Comparison of ENCODE assay signal across 20 mouse cellular contexts in genomic region chr9:71753981-71754380, GRCm38 (mm10). TPM values are rescaled to one million over a fixed set of nuclear protein-coding genes. Genes with fewer than 3 reads are reported as not detected.
A peak's percentile ranks its signal among the peaks of the same experiment; 100 is the strongest.
DNase-seq lines count a peak whose midpoint lies in the region; ATAC-seq and TF ChIP-seq lines count a peak whose summit lies in the region.
"Had no signal": no experiment of that assay in that cellular context is flagged by ENCODE, and none has a peak within 500 bp of the region (broad histone marks: within the 10 kb centered on the region; RNA-seq: fewer than 3 reads in every experiment).

No protein-coding gene starts in this region.

- no peaks in the 10 kb centered on the region for H3K36me3 ChIP-seq in lung, embryonic 14.5 days (ENCODE audit: insufficient read depth)
- no peaks in the 10 kb centered on the region for H3K36me3 ChIP-seq in embryonic facial prominence, embryonic 11.5 days (replicated peaks; ENCODE audit: control insufficient read depth, insufficient read depth, low read depth, low read length)
- no peaks in the 10 kb centered on the region for H3K36me3 ChIP-seq in limb, embryonic 12.5 days
- H3K36me3 ChIP-seq: forebrain, embryonic 12.5 days; kidney, embryonic 15.5 days had no signal

- H3K27ac ChIP-seq in lung, embryonic 14.5 days (ENCODE audit: low read depth) = peak overlapping the region; percentile 27; the same call in 1 of the 2 replicates
- peak overlapping the region; percentile 1; the same call in 1 of the 2 replicates for H3K27ac ChIP-seq in embryonic facial prominence, embryonic 11.5 days (replicated peaks; ENCODE audit: low read depth, low read length)
- H3K27ac ChIP-seq in limb, embryonic 12.5 days = peak overlapping the region; percentile 84
- no peak overlapping the region for H3K27ac ChIP-seq in cerebellum, adult 2 months (ENCODE audit: insufficient read depth, low read length)
- H3K27ac ChIP-seq: forebrain, embryonic 12.5 days; heart, adult 2 months; hindbrain, embryonic 14.5 days; stomach, postnatal 0 days had no signal

- no peaks in the 10 kb centered on the region for H3K27me3 ChIP-seq in lung, embryonic 14.5 days (ENCODE audit: insufficient read depth, low read length)
- no peaks in the 10 kb centered on the region for H3K27me3 ChIP-seq in embryonic facial prominence, embryonic 11.5 days (ENCODE audit: control insufficient read depth, insufficient read depth, low read length)
- no peaks in the 10 kb centered on the region for H3K27me3 ChIP-seq in limb, embryonic 12.5 days
- no peaks in the 10 kb centered on the region for H3K27me3 ChIP-seq in cerebellum, adult 2 months (ENCODE audit: control insufficient read depth, insufficient read depth, low read length)
- H3K27me3 ChIP-seq: kidney, embryonic 15.5 days had no signal

- H3K4me3 ChIP-seq in lung, embryonic 14.5 days (ENCODE audit: low read depth, low read length) = no peak overlapping the region
- no peak overlapping the region for H3K4me3 ChIP-seq in embryonic facial prominence, embryonic 11.5 days (ENCODE audit: low read depth, low read length)
- no peak overlapping the region for H3K4me3 ChIP-seq in limb, embryonic 12.5 days (replicated peaks)
- H3K4me3 ChIP-seq in cerebellum, adult 2 months (replicated peaks; ENCODE audit: insufficient read depth, low read depth, low read length) = no peak overlapping the region
- H3K4me3 ChIP-seq: forebrain, embryonic 12.5 days; heart, adult 2 months; kidney, embryonic 15.5 days had no signal

- WGBS in lung, embryonic 14.5 days = 40% methylated on average over 4 of the region's 4 CpGs
- 47% methylated on average over 4 of the region's 4 CpGs for WGBS in embryonic facial prominence, embryonic 11.5 days
- WGBS in limb, embryonic 12.5 days = 39% methylated on average over 4 of the region's 4 CpGs
- WGBS in cerebellum, adult 2 months = 60% methylated on average over 4 of the region's 4 CpGs

- no peak overlapping the region for H3K9ac ChIP-seq in lung, embryonic 14.5 days
- no peak overlapping the region for H3K9ac ChIP-seq in embryonic facial prominence, embryonic 11.5 days (replicated peaks; ENCODE audit: low read length)
- H3K9ac ChIP-seq in limb, embryonic 12.5 days (replicated peaks) = no peak overlapping the region
- H3K9ac ChIP-seq: forebrain, embryonic 12.5 days; hindbrain, embryonic 14.5 days; kidney, embryonic 15.5 days had no signal

- DNase-seq in heart, adult 11 months = peak; percentile 90
- no peak for DNase-seq in heart, adult 8-10 months (ENCODE audit: low spot score)
- DNase-seq in lung, embryonic 14.5 days = no peak
- no peak for DNase-seq in lung, postnatal 14 days
- DNase-seq in embryonic facial prominence, embryonic 11.5 days (ENCODE audit: low spot score) = no peak
- no peak for DNase-seq in right cerebral cortex, adult 18-20 months
- no peak for DNase-seq in cerebellum, adult 2 months
- DNase-seq: adrenal gland, adult 2 months; cerebellum, adult 9-11 months; gastrocnemius, postnatal 10 days; heart, adult 2 months; kidney, postnatal 4 days; retina, postnatal 1 day; thymus, postnatal 14 days had no signal

- TF ChIP-seq CTCF in lung, embryonic 14.5 days (IDR thresholded peaks at IDR 0.05; ENCODE audit: low read depth) = no peak
- TF ChIP-seq CTCF in cerebellum, adult 2 months (IDR thresholded peaks at IDR 0.05; ENCODE audit: borderline replicate concordance, insufficient read depth, low read depth, low read length) = no peak

- TF ChIP-seq POLR2A in cerebellum, adult 2 months (IDR thresholded peaks at IDR 0.05; ENCODE audit: borderline replicate concordance, insufficient read depth, low read length) = no peak

- peaks cover 27% of the 10 kb centered on the region for H3K4me1 ChIP-seq in lung, embryonic 14.5 days (ENCODE audit: insufficient read depth)
- H3K4me1 ChIP-seq in embryonic facial prominence, embryonic 11.5 days (ENCODE audit: control insufficient read depth, insufficient read depth, low read length) = peaks cover 2% of the 10 kb centered on the region; the same call in 1 of the 2 replicates
- H3K4me1 ChIP-seq in limb, embryonic 12.5 days (replicated peaks) = peaks cover 31% of the 10 kb centered on the region
- H3K4me1 ChIP-seq in cerebellum, adult 2 months (ENCODE audit: control insufficient read depth, insufficient read depth, low read length) = 0 out of 2 replicates have a peak, but pooled peaks cover 2% of the 10 kb centered on the region

- no peaks in the 10 kb centered on the region for H3K9me3 ChIP-seq in lung, embryonic 14.5 days (ENCODE audit: low read depth, low read length)
- no peaks in the 10 kb centered on the region for H3K9me3 ChIP-seq in embryonic facial prominence, embryonic 11.5 days (replicated peaks; ENCODE audit: control insufficient read depth, low read length)
- no peaks in the 10 kb centered on the region for H3K9me3 ChIP-seq in limb, embryonic 12.5 days
- H3K9me3 ChIP-seq: forebrain, embryonic 12.5 days; kidney, embryonic 15.5 days had no signal

- no peak overlapping the region for H3K4me2 ChIP-seq in lung, embryonic 14.5 days
- H3K4me2 ChIP-seq in embryonic facial prominence, embryonic 11.5 days (ENCODE audit: low read depth, low read length) = no peak overlapping the region
- no peak overlapping the region for H3K4me2 ChIP-seq in limb, embryonic 12.5 days
- H3K4me2 ChIP-seq: forebrain, embryonic 12.5 days; hindbrain, embryonic 14.5 days; kidney, embryonic 15.5 days had no signal

- ATAC-seq in lung, embryonic 14.5 days (ENCODE audit: insufficient read depth) = no peak
- no peak for ATAC-seq in embryonic facial prominence, embryonic 11.5 days (replicated peaks; ENCODE audit: insufficient number of reproducible peaks, low FRiP score, low TSS enrichment, low read depth)
- no peak for ATAC-seq in limb, embryonic 12.5 days (ENCODE audit: insufficient number of reproducible peaks, insufficient read depth, low FRiP score, low TSS enrichment, low read depth)
- ATAC-seq: intestine, embryonic 16.5 days had no signal

RNA-seq across cellular contexts. Expression of gene Cgnl1, which starts 17.4 kb away (rescaled TPM):
- total RNA-seq in heart, adult 8-10 months (2022) = 10 to 100 TPM; 28.4 to 41.6 (median 30.4) TPM
- polyA plus RNA-seq in lung, embryonic 14.5 days (2014; fragmentation: Nextera tagmentation; extraction: Ambion mirVana) = 16.2 and 19.3 TPM in 2 replicates
- polyA plus RNA-seq in embryonic facial prominence, embryonic 11.5 days (2014; fragmentation: Nextera tagmentation; extraction: Ambion mirVana) = 5.4 and 6.1 TPM in 2 replicates
- 8.8 and 9.2 TPM in 2 replicates for polyA plus RNA-seq in limb, embryonic 12.5 days (2016; fragmentation: Nextera tagmentation; extraction: Ambion mirVana)
- polyA plus RNA-seq in cerebellum, adult 2 months (2012; rRNA removed) = 25.0 and 25.9 TPM in 2 replicates
